Mouse (Mus musculus) left cerebral cortex, adult 2 months (tissue): ENCODE data around the gene Gdf5. TPM values are rescaled to one million over a fixed set of nuclear protein-coding genes. Genes with fewer than 3 reads are reported as not detected.

Experiments used
- DNase-seq, 2 experiments: peaks; one replicate each; pipeline ENCODE4 v3.0.0; 2021 to 2022; ENCODE audit warnings: low spot score in 2 of 2, mixed read lengths in 1 of 2; ENCODE audit errors: extremely low spot score in 1 of 2
- H3K27ac ChIP-seq: fragments of 200-600 bp; 2 replicates; pipeline ENCODE4 v1.8.1; 2022
- H3K4me3 ChIP-seq: fragments of 200-600 bp; 2 replicates; pipeline ENCODE4 v1.8.1; 2022
- CTCF ChIP-seq: fragments of 200-600 bp; IDR thresholded peaks from 2 replicates; pipeline ENCODE4 v1.8.1; 2022; ENCODE audit warnings: antibody characterized with exemption, mild to moderate bottlenecking, moderate library complexity
- intact Hi-C: fragments of 180-260 bp; cut with DNase I; formaldehyde crosslinking; loops from one replicate; pipeline ENCODE4 v1.15.1; 2025
- total RNA-seq, 2 experiments: library from RNA; stranded (reverse); gene quantifications; 2 replicates each; pipeline ENCODE4 v1.2.3; 2021

Gdf5 gene
- total RNA-seq, 2 experiments from 2014 or later, result 0.25 TPM; not detected in 1

GRCm38 (mm10) chr2:155956134-155957059 lies 11.2 kb upstream of the Gdf5 start, which contains the start of gene Cep250:
Gene Cep250 (plus strand): TSS chr2:155956458.
- Histone ChIP-seq H3K27ac (peak within 1 kb of the TSS; percentile 99), H3K4me3 (peak within 1 kb of the TSS; percentile 74)
- intact Hi-C loops, result no loop called here
- peak; percentile 85 to 86 for DNase-seq
- TF ChIP-seq CTCF, result no peak; the same call in 1 of the 2 replicates

GRCm38 (mm10) chr2:155952006-155952405 lies 6.8 kb upstream of the Gdf5 start:
- DNase-seq, result peak; percentile 51 to 57
- no peak overlapping the region for H3K4me3 ChIP-seq
- H3K27ac ChIP-seq, result no peak overlapping the region
- intact Hi-C loops, result no loop called here
- TF ChIP-seq CTCF, result peak; percentile 77

GRCm38 (mm10) chr2:155949362-155949761 lies 4.2 kb upstream of the Gdf5 start:
- intact Hi-C loops, result no loop called here
- H3K27ac ChIP-seq, result no peak overlapping the region
- no peak overlapping the region for H3K4me3 ChIP-seq
- no peak for DNase-seq
- no peak for TF ChIP-seq CTCF

GRCm38 (mm10) chr2:155947390-155948002 lies 2.3 kb upstream of the Gdf5 start:
- H3K27ac ChIP-seq, result no peak overlapping the region
- DNase-seq, result no peak
- H3K4me3 ChIP-seq, result no peak overlapping the region
- TF ChIP-seq CTCF, result no peak
- intact Hi-C loops, result no loop called here

GRCm38 (mm10) chr2:155946499-155946898 lies 1.3 kb upstream of the Gdf5 start:
- no peak for TF ChIP-seq CTCF
- intact Hi-C loops, result loop anchor here (1.0 kb wide), 1 partner anchor 98 kb away; no protein-coding TSS in a partner anchor
- DNase-seq, result no peak

GRCm38 (mm10) chr2:155946069-155946468 lies 902 bp upstream of the Gdf5 start:
- intact Hi-C loops, result loop anchor here (1.0 kb wide), 1 partner anchor 98 kb away; no protein-coding TSS in a partner anchor
- H3K27ac ChIP-seq, result no peak overlapping the region
- peak; percentile 53 to 69 for DNase-seq
- TF ChIP-seq CTCF, result peak; percentile 89
- H3K4me3 ChIP-seq, result no peak overlapping the region

More at GRCm38 (mm10) chr2:155946499-155946898, 1.3 kb upstream of the Gdf5 start:
- H3K27ac ChIP-seq, result no peak overlapping the region
- H3K4me3 ChIP-seq, result no peak overlapping the region

- TF ChIP-seq CTCF, result no peak
- intact Hi-C loops, result no loop called here
- no peak overlapping the region for H3K4me3 ChIP-seq
- no peak for DNase-seq
- no peak overlapping the region for H3K27ac ChIP-seq
These were observed 413 bp upstream of the Gdf5 start for GRCm38 (mm10) chr2:155945580-155945979.

- intact Hi-C loops, result no loop called here
- Histone ChIP-seq H3K27ac (no peak overlapping the region), H3K4me3 (0 out of 2 replicates have a peak overlapping the region, but pooled peaks have one; percentile 6)
- TF ChIP-seq CTCF, result no peak
- DNase-seq, result no peak
These were observed 482 bp downstream of the Gdf5 start for GRCm38 (mm10) chr2:155944685-155945084.

GRCm38 (mm10) chr2:155943463-155943862 lies 1.7 kb downstream of the Gdf5 start:
- Histone ChIP-seq H3K27ac (no peak overlapping the region), H3K4me3 (no peak overlapping the region)
- TF ChIP-seq CTCF, result no peak
- intact Hi-C loops, result no loop called here
- DNase-seq, result no peak

- TF ChIP-seq CTCF, result no peak
- Histone ChIP-seq H3K27ac (no peak overlapping the region), H3K4me3 (no peak overlapping the region)
- DNase-seq, result no peak
- intact Hi-C loops, result no loop called here
These were observed 3.3 kb downstream of the Gdf5 start for GRCm38 (mm10) chr2:155941697-155942442.

GRCm38 (mm10) chr2:155940681-155941080 lies 4.5 kb downstream of the Gdf5 start, which contains the start of gene Gm15557:
Gene Gm15557 (plus strand): TSS chr2:155940728.
- no peak within 1 kb of the TSS for H3K4me3 ChIP-seq
- no peak for DNase-seq
- H3K27ac ChIP-seq, result no peak within 1 kb of the TSS
- intact Hi-C loops, result no loop called here
- TF ChIP-seq CTCF, result no peak
